27 mouse cellular contexts compared by ENCODE assay signal in genomic region chr14:78701501-78701900, GRCm38 (mm10). TPM values are rescaled to one million over a fixed set of nuclear protein-coding genes. Genes with fewer than 3 reads are reported as not detected.
DNase-seq lines count a peak whose midpoint lies in the region; ATAC-seq and TF ChIP-seq lines count a peak whose summit lies in the region.
"Had no signal": no experiment of that assay in that cellular context is flagged by ENCODE, and none has a peak within 500 bp of the region (broad histone marks: within the 10 kb centered on the region; RNA-seq: fewer than 3 reads in every experiment).

No protein-coding gene starts in this region.

- intact Hi-C loops in heart, postnatal 14 days (cut with DNase I), result no loop called here

- no peak overlapping the region for H3K4me3 ChIP-seq in heart, embryonic 10.5 days
- H3K4me3 ChIP-seq in liver, embryonic 16.5 days (ENCODE audit: low read depth, low read length), result no peak overlapping the region
- no peak overlapping the region for H3K4me3 ChIP-seq in lung, postnatal 0 days (ENCODE audit: low read depth, low read length)
- H3K4me3 ChIP-seq: forebrain, embryonic 13.5 days; heart, embryonic 12.5 days; hindbrain, embryonic 15.5 days; limb, embryonic 13.5 days; liver, embryonic 13.5 days; megakaryocyte, embryonic 14.5 days; midbrain, embryonic 13.5 days had no signal

- no peak for TF ChIP-seq CTCF in lung, postnatal 0 days (IDR thresholded peaks at IDR 0.05)

- no peak overlapping the region for H3K9ac ChIP-seq in liver, embryonic 16.5 days (ENCODE audit: low read depth, low read length)
- H3K9ac ChIP-seq in lung, postnatal 0 days (replicated peaks; ENCODE audit: low read depth), result no peak overlapping the region
- H3K9ac ChIP-seq: forebrain, embryonic 13.5 days; heart, embryonic 12.5 days; hindbrain, embryonic 15.5 days; limb, embryonic 13.5 days; liver, embryonic 13.5 days; midbrain, embryonic 13.5 days had no signal

- peak overlapping the region; percentile 12; the same call in 1 of the 2 replicates for H3K4me2 ChIP-seq in liver, embryonic 16.5 days (ENCODE audit: low read depth, low read length)
- 0 out of 2 replicates have a peak overlapping the region, but pooled peaks have one; percentile 2 for H3K4me2 ChIP-seq in lung, postnatal 0 days (replicated peaks; ENCODE audit: low read depth, low read length)
- H3K4me2 ChIP-seq: forebrain, embryonic 13.5 days; heart, embryonic 12.5 days; hindbrain, embryonic 15.5 days; limb, embryonic 13.5 days; liver, embryonic 13.5 days; midbrain, embryonic 13.5 days had no signal

- no peaks in the 10 kb centered on the region for H3K4me1 ChIP-seq in heart, embryonic 10.5 days
- no peaks in the 10 kb centered on the region; the same call in 1 of the 2 replicates for H3K4me1 ChIP-seq in liver, embryonic 16.5 days (ENCODE audit: control insufficient read depth, low read depth, low read length)
- H3K4me1 ChIP-seq in lung, postnatal 0 days (ENCODE audit: insufficient read depth, low read depth, low read length), result peaks cover 10% of the 10 kb centered on the region; the same call in 1 of the 2 replicates
- H3K4me1 ChIP-seq: forebrain, embryonic 13.5 days; heart, embryonic 12.5 days; megakaryocyte, embryonic 14.5 days had no signal

- H3K9me3 ChIP-seq in heart, embryonic 10.5 days, result no peaks in the 10 kb centered on the region
- no peaks in the 10 kb centered on the region for H3K9me3 ChIP-seq in liver, embryonic 16.5 days (replicated peaks; ENCODE audit: control insufficient read depth, low read length)
- H3K9me3 ChIP-seq in lung, postnatal 0 days (ENCODE audit: low read length), result no peaks in the 10 kb centered on the region
- H3K9me3 ChIP-seq: forebrain, embryonic 13.5 days; G1E; hindbrain, embryonic 15.5 days; limb, embryonic 13.5 days; liver, embryonic 13.5 days; midbrain, embryonic 13.5 days had no signal

- no peak overlapping the region for H3K27ac ChIP-seq in heart, embryonic 10.5 days
- H3K27ac ChIP-seq in liver, embryonic 16.5 days (ENCODE audit: low read length), result no peak overlapping the region
- peak overlapping the region; percentile 28; the same call in 1 of the 2 replicates for H3K27ac ChIP-seq in lung, postnatal 0 days (ENCODE audit: low read length)
- H3K27ac ChIP-seq: forebrain, embryonic 13.5 days; hindbrain, embryonic 15.5 days; limb, embryonic 13.5 days; liver, embryonic 13.5 days; midbrain, embryonic 13.5 days had no signal

- ATAC-seq in liver, embryonic 16.5 days (ENCODE audit: low read depth), result no peak
- ATAC-seq in lung, postnatal 0 days, result no peak
- ATAC-seq: forebrain, embryonic 13.5 days; inflammation-experienced regulatory T-cells, adult 6 months; midbrain, embryonic 13.5 days had no signal

- 80% methylated on average over 8 of the region's 8 CpGs for WGBS in heart, embryonic 10.5 days
- 61% methylated on average over 8 of the region's 8 CpGs for WGBS in liver, embryonic 16.5 days (ENCODE audit: insufficient replicate concordance)
- WGBS in lung, postnatal 0 days, result 26% methylated on average over 8 of the region's 8 CpGs

- DNase-seq in heart, embryonic 10.5 days (ENCODE audit: low spot score), result peak; percentile 70
- no peak for DNase-seq in heart, postnatal 14 days
- no peak for DNase-seq in liver
- DNase-seq in lung, postnatal 0 days (ENCODE audit: low spot score), result no peak
- DNase-seq in lung, postnatal 25 days (ENCODE audit: low spot score), result no peak
- no peak for DNase-seq in adrenal gland, postnatal 36 days
- DNase-seq: adrenal gland, adult 8-10 months; cerebellum, adult 11 months; cerebellum, adult 9-10 months; cerebellum, postnatal 36 days; gastrocnemius, postnatal 10 days; kidney, adult 9 months; kidney, postnatal 10 days; layer of hippocampus, adult 9-11 months; liver, embryonic 13.5 days; lung, postnatal 4 days; thymus, adult 18-20 months; thymus, postnatal 25 days had no signal

- TF ChIP-seq EP300 in lung, postnatal 0 days (IDR thresholded peaks at IDR 0.05), result no peak

- H3K27me3 ChIP-seq in heart, embryonic 10.5 days (ENCODE audit: insufficient read depth, poor library complexity, severe bottlenecking), result no peaks in the 10 kb centered on the region
- H3K27me3 ChIP-seq in liver, embryonic 16.5 days (ENCODE audit: control insufficient read depth, insufficient read depth, low read depth, low read length), result no peaks in the 10 kb centered on the region
- no peaks in the 10 kb centered on the region for H3K27me3 ChIP-seq in lung, postnatal 0 days (replicated peaks; ENCODE audit: insufficient read depth, low read length)
- H3K27me3 ChIP-seq: forebrain, embryonic 13.5 days; heart, embryonic 12.5 days; hindbrain, embryonic 15.5 days; limb, embryonic 13.5 days; liver, embryonic 13.5 days; megakaryocyte, embryonic 14.5 days; midbrain, embryonic 13.5 days had no signal

- 0 out of 2 replicates have a peak, but pooled peaks cover 3% of the 10 kb centered on the region for H3K36me3 ChIP-seq in heart, embryonic 10.5 days
- H3K36me3 ChIP-seq in liver, embryonic 16.5 days (ENCODE audit: control insufficient read depth, insufficient read depth), result no peaks in the 10 kb centered on the region
- no peaks in the 10 kb centered on the region for H3K36me3 ChIP-seq in lung, postnatal 0 days (ENCODE audit: insufficient read depth, low read length)
- H3K36me3 ChIP-seq: G1E; heart, embryonic 12.5 days; hindbrain, embryonic 15.5 days; limb, embryonic 13.5 days; liver, embryonic 13.5 days; midbrain, embryonic 13.5 days had no signal

RNA-seq across cellular contexts. Expression of gene Dgkh, which starts 31.1 kb away (rescaled TPM):
- 1.7 and 2.0 TPM in 2 replicates for polyA plus RNA-seq in heart, embryonic 10.5 days (2016; fragmentation: Nextera tagmentation; extraction: Ambion mirVana)
- 10 to 100 TPM; 10.5 to 12.3 TPM for total RNA-seq in heart, postnatal 14 days (2021)
- polyA plus RNA-seq in liver, embryonic 16.5 days (2015; fragmentation: Nextera tagmentation; extraction: Ambion mirVana), result 0.20 and 0.26 TPM in 2 replicates
- 4.0 and 4.6 TPM in 2 replicates for polyA plus RNA-seq in lung, postnatal 0 days (2015; fragmentation: Nextera tagmentation; extraction: Ambion mirVana)
- 10 to 100 TPM in 1 of 2 experiments, 1 to 10 TPM in 1; 7.4 to 14.4 TPM for total RNA-seq in adrenal gland, postnatal 36 days (2021)
- polyA plus RNA-seq: G1E had no signal
